Mouse (Mus musculus): ENCODE measurements around the gene Csrnp3. TPM values are rescaled to one million over a fixed set of nuclear protein-coding genes. Genes with fewer than 3 reads are reported as not detected.

The Csrnp3 gene
- total and polyA plus RNA-seq, 2 experiments, result not detected

- 34% methylated on average over 13 of the region's 13 CpGs for WGBS
- no peaks in the 10 kb centered on the region for H3K36me3 ChIP-seq (ENCODE audit: control insufficient read depth, insufficient read depth, low read length)
- no peak for TF ChIP-seq CTCF (IDR thresholded peaks at IDR 0.05; ENCODE audit: low read depth, low read length)
- no peak for TF ChIP-seq POLR2A (IDR thresholded peaks at IDR 0.05; ENCODE audit: extremely low read depth, insufficient read depth, low read length)
- no peak overlapping the region for H3K27ac ChIP-seq (replicated peaks; ENCODE audit: insufficient read depth, low read depth, low read length)
- no peaks in the 10 kb centered on the region for H3K4me1 ChIP-seq (ENCODE audit: control insufficient read depth, insufficient read depth, low read length)
- H3K27me3 ChIP-seq (ENCODE audit: control insufficient read depth, insufficient read depth, low read length), result no peaks in the 10 kb centered on the region
- DNase-seq (ENCODE audit: extremely low read depth, low read depth, low spot score), result no peak
- no peak overlapping the region for H3K9ac ChIP-seq (ENCODE audit: low read depth, low read length)
- H3K4me3 ChIP-seq (ENCODE audit: insufficient read depth, low read depth, low read length), result no peak overlapping the region
- no peaks in the 10 kb centered on the region for H3K79me2 ChIP-seq (ENCODE audit: control insufficient read depth, insufficient read depth, low read length)
Measured at GRCm38 (mm10) chr2:65909724-65910521, 64.4 kb downstream of the Csrnp3 start.

GRCm38 (mm10) chr2:65915994-65916393 is 70.4 kb downstream of the Csrnp3 start:
- no peak overlapping the region for H3K27ac ChIP-seq (replicated peaks; ENCODE audit: insufficient read depth, low read depth, low read length)
- WGBS, result 14% methylated on average over 7 of the region's 7 CpGs
- no peaks in the 10 kb centered on the region for H3K79me2 ChIP-seq (ENCODE audit: control insufficient read depth, insufficient read depth, low read length)
- DNase-seq (ENCODE audit: extremely low read depth, low read depth, low spot score), result no peak
- TF ChIP-seq POLR2A (IDR thresholded peaks at IDR 0.05; ENCODE audit: extremely low read depth, insufficient read depth, low read length), result no peak
- TF ChIP-seq CTCF (IDR thresholded peaks at IDR 0.05; ENCODE audit: low read depth, low read length), result no peak
- H3K36me3 ChIP-seq (ENCODE audit: control insufficient read depth, insufficient read depth, low read length), result no peaks in the 10 kb centered on the region
- H3K27me3 ChIP-seq (ENCODE audit: control insufficient read depth, insufficient read depth, low read length), result no peaks in the 10 kb centered on the region
- H3K4me3 ChIP-seq (ENCODE audit: insufficient read depth, low read depth, low read length), result no peak overlapping the region
- no peaks in the 10 kb centered on the region for H3K4me1 ChIP-seq (ENCODE audit: control insufficient read depth, insufficient read depth, low read length)
- H3K9ac ChIP-seq (ENCODE audit: low read depth, low read length), result no peak overlapping the region

DNA sequence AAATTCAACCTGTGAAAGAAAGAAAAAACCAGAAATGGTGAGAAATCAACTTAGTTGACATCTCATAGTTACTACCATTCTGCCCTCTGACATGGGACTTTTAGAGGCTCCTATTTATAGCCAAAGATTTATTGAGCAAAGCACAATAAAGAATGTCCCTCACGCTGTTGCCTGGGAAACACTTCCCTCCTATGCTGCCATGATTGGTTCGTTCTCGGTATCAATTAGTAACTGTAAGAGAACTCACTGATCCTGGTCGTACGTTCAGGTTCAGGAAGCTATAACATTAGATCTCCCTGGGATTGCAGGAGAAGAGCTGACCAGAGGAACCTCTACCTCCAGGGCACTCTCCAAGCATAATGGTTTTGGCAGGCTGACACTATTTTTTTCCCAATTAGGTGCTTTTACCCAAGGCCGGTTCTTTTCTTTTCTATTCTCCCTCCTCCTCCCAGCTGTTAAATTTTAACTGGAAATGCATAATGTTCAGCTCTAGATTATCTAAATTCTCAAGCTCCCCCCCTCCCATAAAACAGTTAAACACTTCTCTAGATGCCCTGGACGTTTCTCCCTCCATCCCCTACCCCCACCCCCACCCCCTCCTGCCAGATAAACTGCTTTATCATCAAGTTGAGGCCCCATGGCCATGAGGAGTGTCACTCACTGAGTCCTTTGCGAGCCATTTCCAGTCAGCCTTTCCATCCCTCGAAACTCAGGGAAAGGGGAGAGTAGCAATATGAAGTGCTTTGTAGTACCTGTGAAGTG is 75.3 kb downstream of the Csrnp3 start:
- WGBS, result 39% methylated on average over 9 of the region's 9 CpGs
- no peak overlapping the region for H3K9ac ChIP-seq (ENCODE audit: low read depth, low read length)
- no peak for TF ChIP-seq POLR2A (IDR thresholded peaks at IDR 0.05; ENCODE audit: extremely low read depth, insufficient read depth, low read length)
- no peak for TF ChIP-seq CTCF (IDR thresholded peaks at IDR 0.05; ENCODE audit: low read depth, low read length)

GRCm38 (mm10) chr2:65925363-65925941 is 79.9 kb downstream of the Csrnp3 start:
- WGBS, result 84% methylated on average over 15 of the region's 15 CpGs
- Histone ChIP-seq H3K4me1 (ENCODE audit: control insufficient read depth, insufficient read depth, low read length) (no peaks in the 10 kb centered on the region), H3K79me2 (ENCODE audit: control insufficient read depth, insufficient read depth, low read length) (no peaks in the 10 kb centered on the region), H3K36me3 (ENCODE audit: control insufficient read depth, insufficient read depth, low read length) (no peaks in the 10 kb centered on the region), H3K27ac (replicated peaks; ENCODE audit: insufficient read depth, low read depth, low read length) (no peak overlapping the region), H3K9ac (ENCODE audit: low read depth, low read length) (no peak overlapping the region), H3K4me3 (ENCODE audit: insufficient read depth, low read depth, low read length) (no peak overlapping the region), H3K27me3 (ENCODE audit: control insufficient read depth, insufficient read depth, low read length) (no peaks in the 10 kb centered on the region)
- TF ChIP-seq CTCF (IDR thresholded peaks at IDR 0.05; ENCODE audit: low read depth, low read length) (no peak), POLR2A (IDR thresholded peaks at IDR 0.05; ENCODE audit: extremely low read depth, insufficient read depth, low read length) (no peak)
- DNase-seq (ENCODE audit: extremely low read depth, low read depth, low spot score), result no peak

More for the DNA sequence above, 75.3 kb downstream of the Csrnp3 start:
- no peaks in the 10 kb centered on the region for H3K27me3 ChIP-seq (ENCODE audit: control insufficient read depth, insufficient read depth, low read length)
- H3K4me1 ChIP-seq (ENCODE audit: control insufficient read depth, insufficient read depth, low read length), result no peaks in the 10 kb centered on the region
- no peak overlapping the region for H3K27ac ChIP-seq (replicated peaks; ENCODE audit: insufficient read depth, low read depth, low read length)
- DNase-seq (ENCODE audit: extremely low read depth, low read depth, low spot score), result no peak
- H3K79me2 ChIP-seq (ENCODE audit: control insufficient read depth, insufficient read depth, low read length), result no peaks in the 10 kb centered on the region
- H3K4me3 ChIP-seq (ENCODE audit: insufficient read depth, low read depth, low read length), result no peak overlapping the region
- no peaks in the 10 kb centered on the region for H3K36me3 ChIP-seq (ENCODE audit: control insufficient read depth, insufficient read depth, low read length)

- H3K27me3 ChIP-seq (ENCODE audit: control insufficient read depth, insufficient read depth, low read length), result no peaks in the 10 kb centered on the region
- no peaks in the 10 kb centered on the region for H3K36me3 ChIP-seq (ENCODE audit: control insufficient read depth, insufficient read depth, low read length)
- 0 out of 2 replicates have a peak, but pooled peaks cover 3% of the 10 kb centered on the region for H3K4me1 ChIP-seq (ENCODE audit: control insufficient read depth, insufficient read depth, low read length)
- WGBS, result 70% methylated on average over 8 of the region's 8 CpGs
- H3K9ac ChIP-seq (ENCODE audit: low read depth, low read length), result no peak overlapping the region
- no peak overlapping the region for H3K4me3 ChIP-seq (ENCODE audit: insufficient read depth, low read depth, low read length)
- TF ChIP-seq CTCF (IDR thresholded peaks at IDR 0.05; ENCODE audit: low read depth, low read length), result no peak
- TF ChIP-seq POLR2A (IDR thresholded peaks at IDR 0.05; ENCODE audit: extremely low read depth, insufficient read depth, low read length), result no peak
- no peaks in the 10 kb centered on the region for H3K79me2 ChIP-seq (ENCODE audit: control insufficient read depth, insufficient read depth, low read length)
- no peak for DNase-seq (ENCODE audit: extremely low read depth, low read depth, low spot score)
- no peak overlapping the region for H3K27ac ChIP-seq (replicated peaks; ENCODE audit: insufficient read depth, low read depth, low read length)
Measured at GRCm38 (mm10) chr2:65926935-65927708, 81.6 kb downstream of the Csrnp3 start.
